Mouse (Mus musculus): ENCODE measurements around the gene Bag6. TPM values are rescaled to one million over a fixed set of nuclear protein-coding genes. Genes with fewer than 3 reads are reported as not detected.

Bag6 gene
- total RNA-seq, 2 experiments from 2014 or later: 191 to 208 TPM

GRCm38 (mm10) chr17:35163326-35164081, 28.5 kb downstream of the Bag6 start:
- DNase-seq: no peak
- intact Hi-C loops (cut with DNase I): no loop called here

GRCm38 (mm10) chr17:35164218-35164567, 29.2 kb downstream of the Bag6 start:
- no peak for DNase-seq
- intact Hi-C loops (cut with DNase I): no loop called here

- intact Hi-C loops (cut with DNase I): no loop called here
- DNase-seq: peak; percentile 97 to 98
Observed at GRCm38 (mm10) chr17:35164568-35165450, 29.8 kb downstream of the Bag6 start, which contains the start of gene Prrc2a. Gene Prrc2a, minus strand, starts transcription at chr17:35164897.

- intact Hi-C loops (cut with DNase I): no loop called here
- DNase-seq: no peak
Observed at GRCm38 (mm10) chr17:35165451-35166155, 30.6 kb downstream of the Bag6 start.

- DNase-seq: no peak
- intact Hi-C loops (cut with DNase I): no loop called here
Observed at GRCm38 (mm10) chr17:35166352-35167035, 31.5 kb downstream of the Bag6 start.

- no peak for DNase-seq
- intact Hi-C loops (cut with DNase I): no loop called here
Observed at GRCm38 (mm10) chr17:35167794-35168193, 32.8 kb downstream of the Bag6 start.

- intact Hi-C loops (cut with DNase I): no loop called here
- DNase-seq: no peak
Observed at GRCm38 (mm10) chr17:35168541-35169207, 33.7 kb downstream of the Bag6 start.

GRCm38 (mm10) chr17:35172445-35173234, 37.7 kb downstream of the Bag6 start:
- DNase-seq: no peak
- intact Hi-C loops (cut with DNase I): no loop called here

GRCm38 (mm10) chr17:35173329-35173728, 38.4 kb downstream of the Bag6 start:
- DNase-seq: no peak
- intact Hi-C loops (cut with DNase I): no loop called here

- no peak for DNase-seq
- intact Hi-C loops (cut with DNase I): no loop called here
Observed at GRCm38 (mm10) chr17:35174201-35174977, 39.4 kb downstream of the Bag6 start.

- DNase-seq: no peak
- intact Hi-C loops (cut with DNase I): no loop called here
Observed at GRCm38 (mm10) chr17:35175382-35175781, 40.4 kb downstream of the Bag6 start.

GRCm38 (mm10) chr17:35175968-35176367, 41.0 kb downstream of the Bag6 start, which contains the start of gene Aif1:
Gene Aif1, minus strand, starts transcription at chr17:35176068.
- intact Hi-C loops (cut with DNase I): no loop called here
- DNase-seq: no peak

- intact Hi-C loops (cut with DNase I): loop anchor here (2.0 kb wide), 2 partner anchors 16 to 54 kb away; partner anchors contain the start of genes Atp6v1g2 and Ltb
- peak; percentile 72 to 74 for DNase-seq
Observed at GRCm38 (mm10) chr17:35178528-35178927, 43.5 kb downstream of the Bag6 start.

GRCm38 (mm10) chr17:35180093-35180492, 45.1 kb downstream of the Bag6 start:
- no peak for DNase-seq
- intact Hi-C loops (cut with DNase I): no loop called here

GRCm38 (mm10) chr17:35185639-35186611, 50.9 kb downstream of the Bag6 start:
- DNase-seq: peak; percentile 71 to 72
- intact Hi-C loops (cut with DNase I): no loop called here

GRCm38 (mm10) chr17:35186681-35187080, 51.7 kb downstream of the Bag6 start:
- DNase-seq: no peak
- intact Hi-C loops (cut with DNase I): no loop called here

GRCm38 (mm10) chr17:35187345-35187744, 52.4 kb downstream of the Bag6 start:
- DNase-seq: no peak
- intact Hi-C loops (cut with DNase I): no loop called here
